Mouse (Mus musculus) urinary bladder, adult 18-20 months (tissue): Measurements from ENCODE around the gene Espl1.
A peak's percentile ranks its signal among the peaks of the same experiment; 100 is the strongest.

Experiments used
- DNase-seq, 2 experiments: peaks; one replicate each; pipeline ENCODE4 v3.0.0; 2022; ENCODE audit warnings: low spot score in 2 of 2, mixed read lengths in 2 of 2

The Espl1 gene

DNA sequence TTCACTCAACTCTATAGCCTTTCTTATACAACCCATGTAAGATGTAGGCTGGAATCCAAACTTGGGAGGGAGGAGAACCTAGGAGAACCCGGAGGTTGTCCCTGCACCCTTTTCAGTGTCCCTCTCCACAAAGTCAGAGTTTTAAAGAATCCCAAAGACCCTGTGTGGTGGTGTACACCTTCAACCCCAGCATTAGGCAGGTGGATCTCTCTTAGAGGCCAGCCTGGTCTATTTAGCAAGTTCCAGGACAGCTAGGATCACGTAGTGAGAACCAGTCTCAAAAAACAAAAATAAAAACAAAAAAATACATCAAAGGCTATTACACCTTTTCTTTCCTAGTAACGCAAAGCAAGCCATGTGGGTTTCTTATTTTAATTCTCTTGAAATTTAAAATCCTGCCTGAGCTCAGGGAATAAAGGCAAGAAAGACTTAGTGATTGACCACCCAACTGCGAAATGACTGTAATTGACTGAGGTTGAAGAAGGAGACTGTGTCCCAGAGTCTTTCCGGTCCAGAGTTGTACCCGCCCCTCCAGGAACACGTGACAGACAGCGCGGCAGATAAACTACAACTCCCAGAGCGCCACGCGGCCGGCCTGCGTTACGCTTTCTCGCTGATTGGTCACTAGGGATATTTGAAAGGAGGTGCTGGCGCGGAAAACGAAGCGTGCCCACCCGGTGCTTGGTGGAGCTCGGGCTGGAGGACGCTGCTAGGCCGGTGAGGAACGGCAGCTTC is at the start of gene Espl1:
Espl1 (plus strand) TSS at position 634 of the 735 bp plus-strand sequence.
- peak; percentile 89 to 92 for DNase-seq

DNA sequence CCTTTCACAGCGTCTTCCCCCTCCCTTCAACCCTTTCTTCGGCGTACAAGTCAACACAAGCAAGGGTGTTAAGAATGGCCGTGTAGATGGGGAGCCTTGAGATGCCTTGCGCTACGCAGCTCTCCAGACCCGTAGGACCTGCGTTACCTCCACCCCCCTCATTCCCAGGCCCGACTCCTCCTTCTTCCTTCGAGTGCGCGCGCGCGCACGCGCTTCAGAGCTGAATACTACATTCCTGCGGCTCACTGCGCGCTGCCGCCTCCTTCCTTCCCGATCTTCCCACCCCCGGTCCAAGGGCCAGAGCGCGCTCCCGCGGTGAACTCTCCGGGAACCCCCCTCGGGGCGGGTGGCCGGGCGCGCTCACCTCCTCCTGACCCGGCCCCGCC is 49.2 kb upstream of the Espl1 start:
- DNase-seq = peak; percentile 92 to 96

DNA sequence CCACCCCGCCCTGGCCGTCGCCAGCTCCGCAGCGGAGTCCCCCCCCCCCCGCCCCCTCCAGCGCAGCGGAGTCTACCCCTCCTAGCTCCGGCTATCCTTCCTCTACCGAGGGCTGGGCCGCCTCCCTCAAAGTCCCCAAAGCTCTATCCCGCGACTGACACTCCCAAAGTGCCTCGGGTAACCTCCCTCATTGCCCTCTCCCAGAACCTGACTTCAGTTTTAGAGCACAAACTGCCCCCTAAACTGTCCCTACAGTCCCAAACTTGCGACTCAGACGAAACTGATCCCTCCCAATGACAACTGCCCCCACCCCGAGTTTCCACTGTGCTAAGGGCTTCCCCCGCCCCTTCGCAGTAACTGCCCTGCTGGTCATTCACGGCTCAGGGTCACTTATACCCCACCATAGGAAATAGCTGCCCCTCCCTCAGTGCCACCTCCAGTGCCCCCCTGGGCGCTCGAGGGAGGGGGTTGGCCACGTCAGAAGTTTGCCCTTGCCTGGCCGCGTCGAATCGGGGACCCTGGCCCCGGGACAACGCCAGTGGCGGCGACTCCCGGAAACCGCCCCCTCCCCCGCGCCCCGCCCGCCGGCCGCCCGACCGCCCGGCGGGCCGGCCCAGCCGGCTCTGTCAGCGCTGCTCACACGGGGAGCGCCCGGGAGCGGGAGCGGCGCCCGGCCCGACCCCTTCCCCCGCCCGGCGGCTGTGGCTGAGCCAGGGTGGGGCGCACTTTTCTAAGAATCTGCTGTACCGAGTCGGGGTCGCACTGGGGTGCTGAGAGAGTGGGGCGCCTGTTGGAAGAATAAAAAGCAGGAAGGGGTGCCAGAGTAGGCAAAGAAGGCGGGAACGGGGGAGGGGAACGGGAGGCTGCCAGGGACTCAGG is 48.6 kb upstream of the Espl1 start:
- DNase-seq = peak; percentile 78 to 80

DNA sequence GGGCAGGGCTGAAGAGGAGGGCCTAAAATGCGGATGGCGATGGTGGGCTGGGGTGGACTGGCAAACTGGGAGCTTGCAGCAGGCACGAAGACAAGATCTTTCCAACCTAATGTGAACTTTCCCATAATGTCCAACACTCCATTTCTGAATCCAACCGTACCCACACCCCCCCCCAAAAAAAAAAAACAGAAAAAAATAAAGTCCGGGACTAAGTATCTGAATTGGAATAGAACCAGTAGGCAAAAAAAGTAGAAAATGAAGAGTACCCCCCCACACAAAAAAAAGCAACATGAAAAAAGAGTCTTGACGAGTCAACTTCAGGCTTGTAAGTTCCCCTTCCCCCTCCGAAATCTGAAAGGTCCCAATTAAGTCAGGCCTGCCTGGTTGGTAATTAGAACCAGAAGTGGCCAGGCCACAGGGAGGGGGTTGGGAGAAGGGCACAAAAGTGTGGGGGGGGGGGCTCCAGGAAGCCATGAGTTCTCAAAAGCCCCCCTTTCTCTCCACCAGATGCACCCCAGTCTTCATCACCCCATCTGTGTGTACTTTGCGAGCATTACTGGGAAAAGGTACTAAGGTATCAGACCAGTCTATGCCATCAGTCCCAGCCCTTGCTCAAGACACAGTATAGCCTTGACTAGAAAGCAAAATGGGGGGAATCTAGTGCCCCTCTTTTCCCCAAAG is 47.8 kb upstream of the Espl1 start:
- DNase-seq = no peak

DNA sequence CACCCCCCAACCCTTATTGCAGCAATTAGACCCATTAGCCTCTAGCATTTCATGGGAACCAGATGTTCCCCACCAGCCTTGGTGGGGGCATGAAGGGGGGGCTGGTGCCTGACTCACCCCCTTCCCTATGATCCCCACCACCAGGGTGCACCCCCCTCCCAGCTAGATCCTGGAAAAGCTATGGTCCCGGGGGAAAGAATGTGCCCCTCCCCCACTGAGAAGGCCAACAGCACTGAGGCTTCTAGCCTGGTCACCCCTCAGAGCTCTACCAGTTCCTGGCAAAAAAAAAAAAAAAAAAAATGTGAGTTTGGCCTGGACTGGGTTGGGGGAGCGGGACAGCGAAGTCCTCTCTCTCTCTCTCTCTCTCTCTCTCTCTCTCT is 47.3 kb upstream of the Espl1 start:
- DNase-seq = no peak

DNA sequence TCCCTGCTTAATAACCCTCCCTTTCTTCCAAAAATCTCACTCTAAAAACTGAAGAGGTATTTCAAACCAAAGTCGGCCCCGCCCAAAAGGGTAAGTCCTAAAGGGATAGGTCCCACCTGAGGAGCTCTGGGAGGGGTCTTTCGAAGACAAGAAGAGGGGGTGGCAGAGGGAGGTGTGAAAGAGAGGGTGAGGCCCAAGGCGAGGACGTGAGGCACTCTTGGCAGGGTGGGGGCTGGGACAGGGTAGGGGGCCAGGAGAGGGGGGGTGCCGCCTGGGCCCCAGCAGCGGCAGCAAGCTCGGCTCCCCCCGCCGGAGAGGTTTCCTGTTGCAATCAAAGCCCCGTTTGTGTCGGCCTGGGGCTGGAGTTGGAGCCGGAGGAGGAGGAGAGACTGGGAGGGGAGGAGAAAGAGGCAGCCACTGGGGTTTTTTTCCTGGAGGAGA is 46.8 kb upstream of the Espl1 start:
- DNase-seq = no peak

DNA sequence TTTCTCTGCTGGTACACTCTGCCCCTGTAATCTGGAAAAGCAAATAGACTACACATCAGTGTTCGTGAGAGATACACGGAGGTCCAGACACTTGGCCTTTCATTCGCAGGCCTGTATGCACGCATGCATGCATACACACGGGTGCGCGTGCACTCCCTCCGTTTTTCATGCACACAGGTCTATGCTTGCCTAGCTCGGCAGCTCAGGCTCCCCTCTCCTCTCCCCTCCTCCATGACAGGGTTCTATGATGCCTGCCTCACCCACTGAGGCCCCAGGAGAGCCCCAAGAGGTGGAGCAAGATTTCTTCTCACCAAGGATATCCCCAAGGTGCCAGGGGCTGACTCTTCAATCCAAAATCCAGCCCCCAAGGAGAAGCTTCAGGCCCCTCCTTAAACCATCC is 46.1 kb upstream of the Espl1 start:
- DNase-seq = no peak

DNA sequence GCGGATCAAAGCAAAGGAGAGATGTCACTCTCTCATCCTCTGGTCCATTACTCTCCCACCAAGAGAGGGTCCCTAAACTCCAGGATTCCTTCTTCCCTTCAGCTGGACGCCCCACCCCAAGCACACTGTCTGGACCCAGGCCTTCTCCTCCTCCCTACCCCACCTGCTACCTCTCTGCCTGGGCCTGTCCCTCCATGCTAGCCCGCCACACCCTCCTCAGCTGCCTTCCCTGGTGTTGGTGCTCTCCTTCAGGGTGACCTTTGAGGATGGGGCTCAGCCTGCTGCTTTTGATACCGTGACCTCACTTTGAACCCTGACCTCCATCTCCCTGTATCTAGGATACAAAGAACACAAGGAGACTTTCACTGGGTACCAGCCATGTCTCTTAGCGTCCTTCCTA is 45.5 kb upstream of the Espl1 start:
- no peak for DNase-seq

DNA sequence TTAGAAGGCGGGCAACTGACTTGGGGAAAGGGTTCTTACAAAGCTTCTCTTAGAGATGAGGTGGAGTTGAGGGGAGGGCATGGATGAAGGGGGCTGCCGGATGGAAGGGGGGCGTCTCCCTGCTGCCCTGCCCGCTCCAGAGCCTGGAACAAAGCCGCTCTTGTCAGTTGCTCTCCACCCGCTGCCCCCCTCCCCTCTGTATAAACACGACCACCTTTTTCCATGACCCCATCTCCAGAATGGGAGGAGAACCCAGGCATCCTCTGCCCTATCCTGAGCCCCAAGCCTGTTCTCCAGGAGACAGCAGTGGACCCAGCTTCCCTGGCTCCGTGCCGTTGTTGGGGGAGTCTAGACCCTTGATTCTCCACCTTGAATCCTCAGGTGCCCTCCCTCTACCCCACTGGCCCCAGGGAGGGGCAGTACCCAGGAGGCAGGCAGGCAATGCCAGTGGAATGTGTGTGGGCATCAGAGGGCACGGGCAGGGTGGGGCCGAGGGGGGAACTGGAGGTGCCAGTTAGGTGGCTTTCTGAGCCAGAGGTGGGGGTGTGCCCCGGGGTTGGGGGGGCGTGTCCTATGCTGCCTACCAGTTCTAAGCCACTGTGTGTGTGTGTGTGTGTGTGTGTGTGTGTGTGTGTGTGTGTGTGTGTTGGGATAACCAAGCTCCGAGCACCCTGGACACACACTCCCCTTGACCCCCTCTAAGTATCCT is 40.4 kb upstream of the Espl1 start:
- peak in 1 of 2 experiments; percentile 81 for DNase-seq

DNA sequence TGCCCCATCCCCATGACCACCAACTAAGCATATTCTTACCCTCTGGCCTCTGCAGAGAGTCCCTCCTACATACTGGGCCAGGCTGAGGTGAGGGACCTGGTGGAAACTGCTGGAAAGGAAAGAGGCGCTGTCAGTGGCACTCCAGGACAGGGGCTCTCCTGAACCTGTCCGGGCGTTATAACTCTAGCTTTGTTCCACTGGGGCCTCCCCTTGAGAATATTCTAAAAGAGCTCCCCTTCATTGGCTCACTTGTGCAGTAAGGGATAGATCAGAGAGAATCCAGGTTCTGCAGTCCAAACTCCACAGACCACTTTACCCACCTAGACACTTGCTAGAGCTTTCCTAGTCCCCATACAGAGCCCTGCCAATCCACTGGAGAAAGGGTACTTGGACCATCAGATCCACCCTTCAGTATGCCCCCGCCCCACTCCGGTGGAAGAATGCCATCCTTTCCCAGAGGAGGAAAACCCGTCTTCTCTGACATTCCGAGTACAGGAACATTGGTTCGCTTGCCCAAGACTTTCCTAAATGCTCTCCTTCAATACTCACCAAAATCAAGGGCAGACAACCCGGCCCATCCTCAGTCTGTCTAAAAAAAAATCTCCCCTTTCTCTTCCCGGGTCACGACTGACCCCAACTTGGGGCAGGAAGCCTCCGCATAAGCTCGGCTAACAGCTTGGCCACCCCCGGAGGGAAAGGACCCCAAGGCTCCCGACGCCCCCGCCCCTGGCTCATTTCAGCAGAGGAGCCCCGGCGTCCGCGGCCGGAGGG is 39.5 kb upstream of the Espl1 start:
- DNase-seq = no peak

DNA sequence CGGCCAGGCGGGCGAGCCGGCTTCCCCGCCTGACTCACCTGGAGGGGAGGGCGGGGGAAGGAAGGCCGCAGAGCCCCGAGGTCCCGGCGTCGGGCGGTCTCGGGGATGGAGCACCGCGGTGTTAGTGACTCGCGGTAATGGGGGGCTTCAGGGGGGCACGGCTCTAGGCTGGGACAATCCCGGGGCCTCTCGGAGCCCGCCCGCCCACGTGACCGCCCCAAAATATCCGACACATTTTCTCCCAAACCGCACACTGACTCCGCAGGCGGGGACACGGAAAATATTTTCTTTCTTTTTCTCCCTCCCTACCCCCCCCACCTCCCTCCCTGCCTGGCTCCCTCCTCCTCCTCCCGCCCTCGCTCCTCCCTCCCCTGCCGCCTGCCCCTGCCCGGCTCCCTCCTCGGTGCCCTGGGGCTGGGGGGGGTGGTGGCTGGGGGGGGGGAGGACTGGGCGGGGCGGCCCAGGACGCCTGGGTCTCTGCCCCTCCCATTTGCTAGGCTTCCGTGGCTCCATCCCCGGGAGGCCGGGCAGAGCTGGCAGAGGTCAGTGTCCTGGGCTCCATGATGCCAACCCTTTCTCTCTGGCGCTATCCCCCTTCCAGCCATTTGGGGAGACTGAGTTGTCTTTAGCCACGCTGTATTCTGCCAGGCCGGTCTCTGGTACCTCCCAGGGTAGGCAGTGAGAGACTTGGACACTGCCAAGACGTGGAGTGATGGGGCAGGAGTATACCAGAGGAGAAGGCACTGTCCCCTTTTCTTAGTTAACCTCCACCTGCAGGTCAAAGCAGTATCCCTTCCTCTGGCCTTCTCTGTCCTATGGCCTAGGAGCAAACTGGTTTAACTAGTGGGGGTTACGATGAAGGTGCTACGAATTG is 38.6 kb upstream of the Espl1 start, which contains the start of gene Rarg:
Rarg (minus strand) TSS at position 316 of the 874 bp plus-strand sequence.
- peak in 1 of 2 experiments; percentile 68 for DNase-seq

DNA sequence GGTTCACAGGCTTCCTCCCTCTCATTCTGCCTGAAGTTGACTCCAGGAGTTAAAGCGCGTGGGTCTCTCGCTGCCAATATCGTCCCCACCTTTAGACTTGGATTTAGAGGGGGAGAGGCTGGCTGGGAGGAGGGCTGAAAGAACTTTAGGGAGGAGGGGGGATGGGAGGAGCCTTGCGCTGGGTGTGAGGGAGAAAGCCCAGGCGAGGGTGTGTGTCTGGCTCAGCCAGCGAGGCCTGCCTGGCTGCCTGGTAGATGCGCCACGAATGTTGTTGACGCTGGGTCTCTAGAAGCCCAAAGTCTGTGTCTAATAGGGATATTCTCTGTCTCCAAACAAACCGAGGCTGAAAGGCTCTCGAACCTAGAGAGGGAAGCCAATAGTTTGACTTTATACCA is 38.0 kb upstream of the Espl1 start:
- DNase-seq = peak; percentile 67 to 83

DNA sequence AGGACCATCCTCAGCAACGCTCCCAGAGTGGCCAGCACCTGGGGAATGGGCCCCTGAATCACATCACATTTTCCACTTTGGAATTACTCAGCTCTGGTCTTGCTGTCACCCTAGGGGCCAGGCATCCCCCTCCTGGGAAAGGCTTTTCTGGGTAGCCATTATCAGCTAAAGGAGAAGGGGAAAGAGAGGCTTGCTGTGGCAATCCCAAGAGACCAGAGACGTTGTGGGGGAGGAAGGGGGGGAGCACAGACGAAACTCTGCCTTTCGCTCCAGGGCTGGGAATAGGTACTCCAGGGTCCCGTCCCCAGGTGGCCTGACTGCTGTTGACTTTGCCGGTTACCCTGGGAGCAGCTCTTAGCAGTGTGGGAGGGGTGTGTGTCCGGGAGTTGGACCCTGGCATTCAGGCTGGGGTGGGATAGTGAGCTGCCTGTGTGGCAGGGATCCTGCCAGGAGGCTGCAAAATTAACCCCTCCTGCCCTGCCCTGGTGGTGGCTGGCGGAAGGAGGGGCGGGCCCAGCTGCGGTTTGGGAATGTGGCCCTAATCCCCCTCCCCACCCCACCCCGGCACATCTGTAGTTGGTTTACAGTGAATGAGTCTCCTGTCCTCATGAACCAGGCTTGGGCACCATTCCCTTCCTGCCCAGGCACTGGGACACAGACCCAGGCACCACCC is 37.3 kb upstream of the Espl1 start:
- no peak for DNase-seq

DNA sequence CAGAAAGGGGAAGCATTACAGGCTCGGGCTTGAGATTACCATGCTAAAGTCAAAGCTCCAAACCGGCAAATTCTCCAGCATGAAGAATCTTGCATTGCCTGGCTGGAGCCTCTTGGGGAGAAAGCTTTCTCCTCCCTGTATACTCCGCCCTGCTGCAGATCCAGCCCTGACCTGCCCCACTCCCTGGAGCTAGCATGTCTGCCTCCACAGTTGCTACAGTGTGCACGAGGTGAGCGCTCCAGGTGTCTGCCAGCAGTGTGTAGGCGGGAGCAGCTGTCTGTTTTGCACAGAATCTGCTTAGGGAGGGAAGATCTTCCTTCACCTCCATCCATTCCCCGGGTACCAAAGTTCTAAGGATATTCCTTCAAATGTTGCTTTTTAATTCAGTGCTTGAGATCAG is 33.5 kb upstream of the Espl1 start:
- peak in 1 of 2 experiments; percentile 34 for DNase-seq

DNA sequence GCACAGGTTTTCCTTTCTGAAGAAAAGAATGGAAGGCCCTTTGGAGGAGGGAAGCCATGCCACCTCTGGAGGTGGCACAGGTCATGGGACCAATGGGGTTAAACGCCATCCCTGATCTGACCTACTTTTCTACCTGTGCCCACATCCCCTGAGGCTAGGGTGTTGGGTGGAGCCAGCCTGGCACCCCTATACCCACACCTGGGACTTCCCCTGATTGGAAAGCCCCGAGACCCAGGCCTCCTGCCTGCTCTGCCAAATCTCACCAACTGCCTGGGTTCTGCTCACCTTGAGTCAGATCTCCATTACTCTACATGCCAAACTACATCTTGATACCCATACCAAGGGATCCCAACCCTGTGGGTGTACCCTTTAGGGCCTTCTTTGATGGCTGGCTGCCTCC is 33.0 kb upstream of the Espl1 start:
- no peak for DNase-seq

DNA sequence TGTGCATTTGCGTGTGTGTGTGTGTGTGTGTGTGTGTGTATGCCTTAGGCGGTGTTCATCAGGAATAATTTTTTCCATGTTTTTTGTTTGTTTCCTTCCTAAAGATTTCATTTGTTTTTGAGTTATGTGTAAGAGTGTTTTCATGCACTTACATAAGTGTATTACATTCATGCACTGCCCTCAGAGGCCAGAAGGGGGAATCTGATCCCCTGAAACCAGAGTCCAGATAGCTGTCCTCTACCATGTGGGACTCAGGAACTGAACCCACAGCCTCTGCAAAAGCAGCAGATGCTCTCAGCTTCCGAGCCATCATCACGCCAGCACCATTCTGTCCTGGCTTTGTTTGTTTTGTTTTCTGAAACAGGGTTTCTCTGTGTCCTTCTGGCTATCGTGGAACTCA is 30.5 kb upstream of the Espl1 start:
- DNase-seq = no peak

DNA sequence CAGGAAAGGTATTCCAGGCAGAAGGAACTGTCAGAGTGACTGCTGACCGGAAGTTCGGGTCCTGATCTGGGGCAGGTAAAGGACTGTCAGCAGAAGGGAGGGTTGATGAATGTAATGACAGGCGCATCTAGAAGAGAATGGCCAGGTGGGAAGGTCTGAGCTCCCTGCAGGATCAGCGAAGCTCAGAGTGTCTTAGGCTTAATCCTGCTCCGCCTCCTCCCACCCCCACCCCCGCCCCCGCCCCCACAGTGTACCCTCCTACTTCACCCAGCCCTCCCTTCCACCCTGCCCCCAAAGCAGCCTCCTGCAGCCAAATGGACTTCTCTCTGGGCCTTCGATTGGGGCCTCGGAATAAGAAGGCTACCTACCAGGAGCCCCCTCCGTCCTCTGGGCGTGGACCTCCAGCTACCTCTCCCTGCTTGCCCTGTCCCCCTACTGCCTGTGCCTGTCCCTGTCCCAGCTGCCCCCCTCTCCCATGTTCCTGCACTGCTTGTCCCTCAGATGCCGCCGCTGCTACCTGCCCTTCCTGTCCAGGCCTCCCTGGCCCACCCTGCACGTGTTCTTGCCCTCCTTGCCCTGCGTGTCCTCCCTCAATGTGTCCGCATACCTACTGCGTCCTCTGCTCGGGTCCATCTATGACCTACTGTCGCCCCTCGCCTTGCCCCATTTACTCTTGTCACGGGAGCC is 25.6 kb upstream of the Espl1 start, which contains the start of gene Gm9918:
Gm9918 (plus strand) TSS at position 290 of the 687 bp plus-strand sequence.
- no peak for DNase-seq

DNA sequence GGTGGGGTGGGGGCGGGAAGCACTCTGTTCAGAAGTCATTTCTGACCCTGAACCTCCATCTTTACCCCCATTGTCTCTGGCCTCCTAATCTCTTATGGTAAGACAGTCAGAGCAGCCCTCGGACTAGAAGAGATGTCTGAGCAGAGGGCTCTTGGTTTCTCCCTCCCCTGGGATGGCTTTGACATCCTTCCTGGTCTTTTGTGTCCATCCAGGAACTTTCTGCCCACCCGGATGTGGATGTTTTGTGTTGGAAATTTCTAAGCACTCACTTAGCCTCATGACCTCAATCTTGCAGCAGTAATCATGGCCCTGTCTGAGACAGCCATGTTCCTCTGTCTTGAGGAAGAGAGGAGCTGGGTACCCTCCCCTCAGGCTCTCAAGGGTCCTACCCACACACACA is 24.6 kb upstream of the Espl1 start:
- no peak for DNase-seq
